Mouse (Mus musculus): ENCODE results near the gene Bicd1.

Bicd1 gene

DNA sequence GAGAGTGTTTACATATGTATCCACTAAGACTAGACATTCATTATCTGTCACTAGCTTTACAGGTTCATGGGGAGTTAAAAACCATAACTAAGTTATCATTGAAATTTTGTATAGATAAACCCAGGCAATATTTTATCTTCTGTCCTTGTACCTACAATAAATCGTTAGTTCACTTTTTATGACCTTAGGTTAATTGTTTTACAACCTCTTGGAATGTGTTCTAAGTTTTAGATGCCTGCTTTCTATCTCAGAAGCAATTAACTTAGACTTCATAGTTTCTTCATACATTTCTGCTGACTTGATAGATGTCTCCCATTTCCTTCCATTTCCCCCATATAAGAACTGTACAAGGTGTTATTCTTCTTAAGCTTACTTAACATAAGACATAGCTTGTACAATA, 158.5 kb downstream of the Bicd1 start:
- no peak for DNase-seq (ENCODE audit: low spot score)

GRCm38 (mm10) chr6:149574288-149574687, 165.6 kb downstream of the Bicd1 start:
- no peak for DNase-seq (ENCODE audit: low spot score)

DNA sequence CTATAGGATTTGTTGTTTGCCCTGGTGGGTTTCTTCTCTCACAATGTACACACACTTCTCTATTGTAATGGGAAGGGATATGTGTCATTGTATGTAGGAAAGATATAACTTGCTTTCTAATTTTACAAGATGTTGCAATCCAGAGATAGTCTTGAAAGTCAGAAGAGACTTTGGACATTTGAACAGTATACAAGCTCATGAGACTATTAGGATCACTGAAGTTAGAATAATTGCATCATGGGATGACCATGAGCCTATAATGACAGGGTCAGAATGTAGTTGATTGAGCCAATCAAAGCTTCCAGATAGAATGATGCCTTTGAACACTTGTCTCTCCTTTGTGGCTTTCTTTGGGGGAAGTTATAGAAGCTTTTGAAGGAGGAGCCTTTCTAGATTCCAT, 171.4 kb downstream of the Bicd1 start:
- no peak for DNase-seq (ENCODE audit: low spot score)

- no peak for DNase-seq (ENCODE audit: low spot score)
Observed at GRCm38 (mm10) chr6:149585708-149586504, 177.2 kb downstream of the Bicd1 start.
